Mouse (Mus musculus): Measurements from ENCODE around the gene Kidins220. TPM values are rescaled to one million over a fixed set of nuclear protein-coding genes. Genes with fewer than 3 reads are reported as not detected.

Gene Kidins220
- polyA plus RNA-seq, 1 experiment from 2014 or later: 96.4 TPM

DNA sequence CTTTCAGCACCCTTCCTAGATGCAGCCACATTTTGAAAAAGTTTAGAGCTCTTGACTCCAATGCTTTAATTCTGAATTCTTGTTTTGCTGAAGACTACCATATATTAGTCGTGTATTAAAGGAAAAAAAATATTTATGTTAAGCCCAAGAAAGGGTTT is 122.2 kb downstream of the Kidins220 start, which contains the start of gene Id2:
TSS of gene Id2 (minus strand) at position 89 of the 158 bp plus-strand sequence.
- H3K27me3 ChIP-seq (replicated peaks): no peaks in the 10 kb centered on the region
- no peak for ATAC-seq (ENCODE audit: low FRiP score, low read depth)
- peak within 1 kb of the TSS; percentile 69 for H3K4me3 ChIP-seq
- H3K9ac ChIP-seq: peak within 1 kb of the TSS; percentile 33
- no peaks in the 10 kb centered on the region for H3K36me3 ChIP-seq
- H3K27ac ChIP-seq: peak within 1 kb of the TSS; percentile 91
- peak within 1 kb of the TSS; percentile 96 for H3K4me2 ChIP-seq (replicated peaks)
- H3K9me3 ChIP-seq: no peaks in the 10 kb centered on the region
- H3K4me1 ChIP-seq: peaks cover 66% of the 10 kb centered on the region
- 4% methylated on average over 1 of the region's 1 CpGs for WGBS

GRCm38 (mm10) chr12:25097210-25098160 is 122.8 kb downstream of the Kidins220 start:
- H3K9ac ChIP-seq: 0 out of 2 replicates have a peak overlapping the region, but pooled peaks have one; percentile 33
- H3K36me3 ChIP-seq: no peaks in the 10 kb centered on the region
- H3K9me3 ChIP-seq: no peaks in the 10 kb centered on the region
- H3K4me3 ChIP-seq: no peak overlapping the region
- ATAC-seq (ENCODE audit: low FRiP score, low read depth): no peak
- WGBS: 2% methylated on average over 28 of the region's 28 CpGs
- no peaks in the 10 kb centered on the region for H3K27me3 ChIP-seq (replicated peaks)
- peak overlapping the region; percentile 96 for H3K4me2 ChIP-seq (replicated peaks)
- peaks cover 63% of the 10 kb centered on the region for H3K4me1 ChIP-seq
- H3K27ac ChIP-seq: peak overlapping the region; percentile 91

DNA sequence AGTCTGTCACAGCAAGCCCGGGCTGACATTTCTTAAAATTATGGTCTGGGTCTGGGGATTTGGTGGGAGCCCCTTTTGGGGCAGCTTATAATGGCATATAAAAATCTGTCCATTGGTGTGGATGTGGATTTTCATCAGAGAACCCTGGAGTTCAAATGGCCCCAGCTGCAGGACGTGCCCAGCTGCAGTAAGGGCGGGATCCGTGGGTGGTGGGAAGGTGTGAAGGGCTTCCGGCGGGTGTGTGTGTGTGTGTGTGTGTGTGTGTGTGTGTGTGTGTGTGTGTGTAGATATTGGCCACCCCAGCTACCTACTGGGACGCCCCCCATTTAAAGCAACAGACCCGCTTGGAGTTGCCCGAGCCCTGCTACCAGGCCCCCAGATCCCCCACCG is 123.4 kb downstream of the Kidins220 start:
- H3K9me3 ChIP-seq: no peaks in the 10 kb centered on the region
- peak overlapping the region; percentile 96 for H3K4me2 ChIP-seq (replicated peaks)
- peak overlapping the region; percentile 47 for H3K9ac ChIP-seq
- H3K27ac ChIP-seq: peak overlapping the region; percentile 91
- peaks cover 57% of the 10 kb centered on the region for H3K4me1 ChIP-seq
- peak overlapping the region; percentile 49 for H3K4me3 ChIP-seq
- H3K27me3 ChIP-seq (replicated peaks): no peaks in the 10 kb centered on the region
- ATAC-seq (ENCODE audit: low FRiP score, low read depth): peak; percentile 6; the same call in 1 of the 2 replicates
- WGBS: 1% methylated on average over 10 of the region's 10 CpGs
- no peaks in the 10 kb centered on the region for H3K36me3 ChIP-seq

DNA sequence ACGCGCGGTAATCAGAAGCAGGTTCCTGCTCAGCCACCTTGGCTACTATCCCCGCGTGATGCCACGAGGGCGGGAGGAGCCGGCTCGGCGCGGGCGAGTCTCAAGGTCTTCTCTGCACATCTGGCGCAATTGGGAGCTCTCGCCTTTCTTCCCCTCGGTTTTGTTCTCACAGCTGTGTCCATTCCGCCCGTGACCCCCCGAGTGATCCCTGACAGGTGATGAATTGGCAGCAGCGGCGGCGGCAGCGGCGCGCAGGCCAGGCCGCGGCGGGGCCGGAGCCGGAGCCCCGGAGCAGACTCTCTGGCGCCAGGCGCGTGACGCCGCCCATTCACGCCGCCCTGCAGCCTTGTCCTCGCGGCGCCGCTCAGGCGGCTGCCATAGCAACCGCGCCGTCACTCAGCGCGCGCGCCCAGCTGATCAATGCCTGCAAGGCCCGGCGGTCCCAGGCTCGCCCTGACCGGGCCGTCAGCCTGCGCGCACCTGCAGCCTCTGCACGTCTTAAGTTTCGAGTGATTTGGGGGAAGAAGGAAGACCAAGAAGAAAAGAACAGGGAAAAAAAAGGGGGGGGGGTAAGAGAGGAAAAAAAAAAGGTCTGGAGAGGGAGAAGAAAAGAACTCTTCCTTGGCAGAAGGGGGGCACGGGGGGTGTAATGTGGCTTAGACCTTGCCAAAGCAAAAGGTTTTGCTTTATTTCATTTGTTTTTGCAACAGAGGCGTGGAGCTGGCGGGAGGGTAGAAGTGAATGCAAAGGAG is 124.0 kb downstream of the Kidins220 start:
- Histone ChIP-seq H3K9me3 (no peaks in the 10 kb centered on the region), H3K27ac (peak overlapping the region; percentile 91), H3K4me2 (replicated peaks) (peak overlapping the region; percentile 96), H3K36me3 (no peaks in the 10 kb centered on the region), H3K4me1 (peaks cover 52% of the 10 kb centered on the region), H3K27me3 (replicated peaks) (no peaks in the 10 kb centered on the region), H3K4me3 (peak overlapping the region; percentile 49), H3K9ac (peak overlapping the region; percentile 47)
- peak; percentile 80 for ATAC-seq (ENCODE audit: low FRiP score, low read depth)
- WGBS: under 1% methylated on average over 61 of the region's 61 CpGs

DNA sequence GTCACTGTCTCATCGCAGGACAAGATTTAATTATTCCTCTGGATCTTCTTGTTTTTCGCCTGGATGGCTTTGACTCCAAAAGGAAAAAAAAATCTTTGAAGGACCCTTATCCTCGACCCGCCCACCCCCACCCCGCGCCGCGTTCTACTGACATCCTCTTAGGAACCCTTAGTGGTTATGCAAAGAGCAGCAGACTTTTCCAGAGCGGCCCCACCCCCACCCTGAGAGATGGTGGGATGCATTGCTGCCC is 124.5 kb downstream of the Kidins220 start:
- H3K4me2 ChIP-seq (replicated peaks): peak overlapping the region; percentile 96
- 0% methylated on average over 9 of the region's 9 CpGs for WGBS
- no peaks in the 10 kb centered on the region for H3K27me3 ChIP-seq (replicated peaks)
- H3K36me3 ChIP-seq: no peaks in the 10 kb centered on the region
- H3K9me3 ChIP-seq: no peaks in the 10 kb centered on the region
- ATAC-seq (ENCODE audit: low FRiP score, low read depth): peak; percentile 49
- peak overlapping the region; percentile 91 for H3K27ac ChIP-seq
- H3K9ac ChIP-seq: peak overlapping the region; percentile 47
- H3K4me1 ChIP-seq: peaks cover 49% of the 10 kb centered on the region
- peak overlapping the region; percentile 49 for H3K4me3 ChIP-seq

DNA sequence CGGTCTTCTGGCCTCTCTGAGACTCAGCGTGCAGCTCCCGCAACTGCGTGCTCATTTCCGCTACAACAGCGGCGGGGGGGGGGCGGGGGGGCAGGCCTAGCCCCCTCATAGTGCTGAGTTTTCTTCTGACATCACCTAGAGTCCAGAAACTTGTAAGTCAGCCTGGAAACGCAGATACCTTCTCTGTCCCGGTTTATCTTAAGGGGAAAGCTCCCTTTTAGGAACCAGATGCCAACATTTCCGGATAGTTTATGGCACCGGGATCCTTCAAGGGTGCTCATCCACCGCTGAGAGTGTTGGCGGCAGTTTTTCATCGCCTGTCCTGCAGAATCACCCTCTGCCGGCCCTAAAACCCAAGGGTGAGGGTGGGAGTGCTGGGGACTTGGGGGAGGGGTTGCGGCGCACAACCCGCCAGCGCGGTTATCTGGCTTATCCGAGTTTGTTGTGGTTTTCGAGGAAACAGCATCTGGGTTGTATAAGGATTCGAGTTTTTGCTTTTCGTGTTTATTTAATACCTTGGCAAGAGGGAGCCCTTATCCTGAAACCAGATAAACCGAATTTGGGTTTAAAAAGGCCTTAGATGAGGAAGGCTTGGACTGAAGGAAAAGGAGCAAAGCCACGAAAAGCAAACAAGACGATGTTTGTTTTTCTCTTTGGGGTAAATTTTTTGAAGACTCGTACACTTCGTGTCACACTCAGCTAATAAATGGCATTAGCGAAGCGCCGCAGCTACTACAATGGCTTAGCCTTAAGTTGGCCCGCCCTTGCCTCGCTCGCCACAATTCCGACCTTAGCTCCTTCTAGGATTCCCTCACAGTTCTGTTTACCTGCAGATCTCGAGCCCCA is 125.1 kb downstream of the Kidins220 start:
- no peak for ATAC-seq (ENCODE audit: low FRiP score, low read depth)
- no peaks in the 10 kb centered on the region for H3K27me3 ChIP-seq (replicated peaks)
- peaks cover 49% of the 10 kb centered on the region for H3K4me1 ChIP-seq

DNA sequence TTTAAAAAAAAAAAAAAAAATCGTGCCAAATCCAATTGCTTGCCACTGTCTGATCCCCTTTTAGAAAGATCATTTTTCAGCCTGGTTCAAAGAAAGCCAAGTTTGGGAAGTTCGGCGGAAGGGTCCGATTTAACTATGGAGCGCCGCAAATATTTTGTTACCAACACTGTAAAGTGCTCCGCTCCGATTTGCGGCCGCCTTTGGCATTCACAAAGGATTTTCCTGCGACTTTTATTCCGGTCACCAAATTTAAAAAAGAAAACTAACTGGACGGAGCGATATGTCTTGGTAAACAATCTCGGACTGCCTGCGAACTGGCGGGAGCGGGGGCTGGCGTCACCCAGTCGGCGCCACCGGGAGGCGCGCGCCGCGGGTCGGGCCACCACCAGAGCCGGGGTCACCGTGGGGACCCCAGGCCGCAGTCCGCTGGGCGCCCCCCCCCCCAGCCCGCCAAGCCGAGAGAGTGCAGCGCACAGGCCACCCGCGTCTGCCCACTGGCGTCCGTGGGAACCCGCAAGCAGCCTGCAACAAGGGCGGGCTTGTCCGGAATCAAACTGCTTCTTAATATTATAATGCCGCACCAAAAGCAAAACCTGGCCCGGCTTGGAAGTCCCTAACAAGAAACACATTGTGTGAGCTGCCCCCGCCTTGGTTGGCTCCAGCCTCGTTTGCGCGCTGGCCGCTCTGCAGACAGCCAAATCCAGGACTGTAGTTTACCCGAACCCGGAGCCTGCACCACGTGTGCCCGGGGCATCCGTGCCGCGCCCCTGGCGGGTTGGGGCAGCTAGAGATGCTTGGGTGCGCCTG is 125.9 kb downstream of the Kidins220 start:
- WGBS: under 1% methylated on average over 59 of the region's 59 CpGs
- H3K4me1 ChIP-seq: peaks cover 49% of the 10 kb centered on the region

More for the DNA sequence above, 125.1 kb downstream of the Kidins220 start:
- Histone ChIP-seq H3K9me3 (no peaks in the 10 kb centered on the region), H3K9ac (peak overlapping the region; percentile 47), H3K36me3 (no peaks in the 10 kb centered on the region), H3K27ac (peak overlapping the region; percentile 91), H3K4me3 (peak overlapping the region; percentile 49), H3K4me2 (replicated peaks) (peak overlapping the region; percentile 96)
- WGBS: under 1% methylated on average over 38 of the region's 38 CpGs

GRCm38 (mm10) chr12:25101389-25101788 is 126.7 kb downstream of the Kidins220 start:
- Histone ChIP-seq H3K4me2 (replicated peaks) (peak overlapping the region; percentile 96), H3K4me3 (no peak overlapping the region), H3K36me3 (no peaks in the 10 kb centered on the region), H3K4me1 (peaks cover 49% of the 10 kb centered on the region), H3K27me3 (replicated peaks) (no peaks in the 10 kb centered on the region), H3K27ac (peak overlapping the region; percentile 71; the same call in 1 of the 2 replicates), H3K9ac (no peak overlapping the region), H3K9me3 (no peaks in the 10 kb centered on the region)
- no peak for ATAC-seq (ENCODE audit: low FRiP score, low read depth)
- WGBS: 14% methylated on average over 5 of the region's 5 CpGs

More for the DNA sequence above, 125.9 kb downstream of the Kidins220 start:
- H3K27ac ChIP-seq: peak overlapping the region; percentile 71; the same call in 1 of the 2 replicates
- no peaks in the 10 kb centered on the region for H3K27me3 ChIP-seq (replicated peaks)
- H3K9ac ChIP-seq: peak overlapping the region; percentile 74
- no peak for ATAC-seq (ENCODE audit: low FRiP score, low read depth)
- H3K4me2 ChIP-seq (replicated peaks): peak overlapping the region; percentile 96
- no peaks in the 10 kb centered on the region for H3K36me3 ChIP-seq
- no peaks in the 10 kb centered on the region for H3K9me3 ChIP-seq
- peak overlapping the region; percentile 49 for H3K4me3 ChIP-seq

DNA sequence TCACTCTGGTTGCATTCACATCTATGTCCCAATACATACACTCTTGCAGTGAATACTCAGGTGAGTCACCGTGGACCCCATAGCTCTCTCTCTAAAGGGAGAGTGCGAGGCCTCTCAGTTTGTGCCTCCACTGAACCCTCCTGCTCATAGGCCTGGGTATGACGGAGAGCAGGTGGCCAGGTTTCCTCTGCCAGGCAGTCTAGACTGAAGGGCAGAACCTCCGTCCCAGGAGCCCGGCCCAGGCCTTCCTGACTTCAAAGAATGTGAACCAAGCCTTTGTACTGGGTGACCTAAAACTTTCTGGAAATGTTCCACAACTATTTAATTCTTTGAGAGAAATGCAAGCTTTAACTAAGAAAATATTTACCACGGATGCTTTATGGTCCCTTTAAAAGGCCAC is 129.2 kb downstream of the Kidins220 start:
- Histone ChIP-seq H3K9ac (no peak overlapping the region), H3K36me3 (no peaks in the 10 kb centered on the region), H3K4me1 (peaks cover 23% of the 10 kb centered on the region), H3K9me3 (no peaks in the 10 kb centered on the region), H3K27me3 (replicated peaks) (no peaks in the 10 kb centered on the region), H3K27ac (no peak overlapping the region), H3K4me2 (replicated peaks) (no peak overlapping the region), H3K4me3 (no peak overlapping the region)
- no peak for ATAC-seq (ENCODE audit: low FRiP score, low read depth)
- WGBS: 77% methylated on average over 6 of the region's 6 CpGs

GRCm38 (mm10) chr12:25104541-25104940 is 129.8 kb downstream of the Kidins220 start:
- Histone ChIP-seq H3K27me3 (replicated peaks) (no peaks in the 10 kb centered on the region), H3K36me3 (no peaks in the 10 kb centered on the region), H3K27ac (no peak overlapping the region), H3K4me3 (no peak overlapping the region), H3K9ac (no peak overlapping the region), H3K4me2 (replicated peaks) (no peak overlapping the region), H3K9me3 (no peaks in the 10 kb centered on the region), H3K4me1 (peaks cover 17% of the 10 kb centered on the region)
- ATAC-seq (ENCODE audit: low FRiP score, low read depth): no peak

GRCm38 (mm10) chr12:25108865-25109264 is 134.1 kb downstream of the Kidins220 start:
- no peak for ATAC-seq (ENCODE audit: low FRiP score, low read depth)
- Histone ChIP-seq H3K9ac (no peak overlapping the region), H3K9me3 (no peaks in the 10 kb centered on the region), H3K36me3 (no peaks in the 10 kb centered on the region), H3K4me3 (no peak overlapping the region), H3K4me1 (no peaks in the 10 kb centered on the region), H3K4me2 (replicated peaks) (no peak overlapping the region), H3K27ac (no peak overlapping the region), H3K27me3 (replicated peaks) (no peaks in the 10 kb centered on the region)
- WGBS: 82% methylated on average over 2 of the region's 2 CpGs

All from neural tube, embryonic 12.5 days (tissue).